Mouse (Mus musculus): ENCODE data around the gene Cldn4.

GRCm38 (mm10) chr5:134989166-134989565 lies 42.4 kb upstream of the Cldn4 start:
- TF ChIP-seq CTCF (IDR thresholded peaks at IDR 0.05; ENCODE audit: low read depth) (no peak), EP300 (IDR thresholded peaks at IDR 0.05; ENCODE audit: low read depth) (no peak)

Measured in liver, embryonic 14.5 days (tissue).